Mouse (Mus musculus) lung, postnatal 14 days (tissue): ENCODE measurements around the gene Olfr979.
"Not testable (repeated sequence)": the region's sequence is repeated elsewhere in the genome, so short reads cannot be mapped to it uniquely, and the experiment has no call there.

Experiments
- DNase-seq: peaks from one replicate; pipeline ENCODE4 v3.0.0; 2021

Gene Olfr979

GRCm38 (mm10) chr9:40003365-40003764 is at the start of gene Olfr979:
Olfr979 (minus strand) TSS chr9:40003465.
- no peak for DNase-seq

GRCm38 (mm10) chr9:40050138-40050537 is 46.9 kb upstream of the Olfr979 start:
- DNase-seq, result no peak

- DNase-seq, result no peak
Observed at GRCm38 (mm10) chr9:40021164-40021563, 17.9 kb upstream of the Olfr979 start, which contains the start of gene Olfr981. Olfr981 (plus strand) TSS chr9:40021464.

- no peak for DNase-seq
Observed at GRCm38 (mm10) chr9:40009482-40009881, 6.2 kb upstream of the Olfr979 start, which contains the start of gene Olfr980. Olfr980 (minus strand) TSS chr9:40009582.

GRCm38 (mm10) chr9:39991813-39992212 is 11.5 kb downstream of the Olfr979 start, which contains the start of gene Olfr978:
Olfr978 (plus strand) TSS chr9:39992113.
- DNase-seq, result no peak

GRCm38 (mm10) chr9:39976581-39977145 is 26.6 kb downstream of the Olfr979 start:
- not testable (repeated sequence) for DNase-seq

- not testable (repeated sequence) for DNase-seq
Observed at GRCm38 (mm10) chr9:39961033-39961432, 42.2 kb downstream of the Olfr979 start, which contains the start of gene Olfr976. Olfr976 (minus strand) TSS chr9:39961133.

- DNase-seq, result no peak
Observed at GRCm38 (mm10) chr9:39951946-39952345, 51.3 kb downstream of the Olfr979 start, which contains the start of gene Olfr975. Olfr975 (minus strand) TSS chr9:39952046.
